Mouse (Mus musculus): ENCODE measurements at regions not wholly inside any gene's neighbourhood (a gene's known extent, or its start where the extent isn't known, plus 50 kb on each side); places are given as distances from the start of the nearest gene placed in this dataset.
"Not testable (repeated sequence)": the region's sequence is repeated elsewhere in the genome, so short reads cannot be mapped to it uniquely, and the experiment has no call there.

DNA sequence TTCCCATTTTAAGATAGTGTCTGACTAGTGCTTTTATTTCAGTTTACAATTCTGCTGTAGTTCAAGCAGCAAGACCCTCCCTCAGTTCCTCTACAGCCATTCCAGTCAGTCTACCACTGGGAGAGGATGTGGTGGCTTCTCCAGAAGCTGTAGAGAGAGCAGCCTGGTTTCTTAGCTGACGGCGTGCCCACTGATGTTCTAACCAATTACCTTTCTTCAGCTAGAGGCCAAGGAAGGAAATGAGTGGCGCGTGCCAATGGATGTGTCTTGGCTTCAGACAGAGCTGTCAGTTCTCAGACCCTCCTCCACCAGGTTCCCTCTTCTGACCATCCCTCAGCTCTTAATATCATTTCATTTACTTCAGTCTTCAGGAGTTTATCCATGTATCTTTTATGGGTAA is 264.7 kb upstream of the Smim15 start:
- no peak for DNase-seq (ENCODE audit: inconsistent age in 2 of 2, low spot score in 1 of 2)

GRCm38 (mm10) chr13:107774499-107774898 is 269.7 kb upstream of the Smim15 start:
- DNase-seq (ENCODE audit: inconsistent age in 2 of 2, low spot score in 1 of 2): not testable (repeated sequence)

DNA sequence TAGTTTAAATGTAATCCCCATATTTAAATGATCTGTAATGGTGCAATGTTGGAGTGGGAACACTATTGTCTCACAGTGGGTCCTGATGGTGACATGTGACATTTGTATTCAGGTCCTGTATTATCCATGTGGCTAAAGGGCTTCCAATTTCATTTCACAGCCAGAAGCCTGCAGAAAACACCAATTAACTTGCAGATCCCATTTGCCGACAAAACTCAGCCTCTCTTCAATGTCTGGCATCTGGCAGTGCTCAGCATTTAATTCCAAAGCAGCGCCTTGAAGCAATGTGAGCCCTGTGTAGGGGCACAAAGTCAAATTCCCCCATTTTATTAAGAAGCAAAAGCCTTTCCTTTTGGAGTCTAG is 277.0 kb upstream of the Smim15 start:
- no peak for DNase-seq (ENCODE audit: inconsistent age in 2 of 2, low spot score in 1 of 2)

DNA sequence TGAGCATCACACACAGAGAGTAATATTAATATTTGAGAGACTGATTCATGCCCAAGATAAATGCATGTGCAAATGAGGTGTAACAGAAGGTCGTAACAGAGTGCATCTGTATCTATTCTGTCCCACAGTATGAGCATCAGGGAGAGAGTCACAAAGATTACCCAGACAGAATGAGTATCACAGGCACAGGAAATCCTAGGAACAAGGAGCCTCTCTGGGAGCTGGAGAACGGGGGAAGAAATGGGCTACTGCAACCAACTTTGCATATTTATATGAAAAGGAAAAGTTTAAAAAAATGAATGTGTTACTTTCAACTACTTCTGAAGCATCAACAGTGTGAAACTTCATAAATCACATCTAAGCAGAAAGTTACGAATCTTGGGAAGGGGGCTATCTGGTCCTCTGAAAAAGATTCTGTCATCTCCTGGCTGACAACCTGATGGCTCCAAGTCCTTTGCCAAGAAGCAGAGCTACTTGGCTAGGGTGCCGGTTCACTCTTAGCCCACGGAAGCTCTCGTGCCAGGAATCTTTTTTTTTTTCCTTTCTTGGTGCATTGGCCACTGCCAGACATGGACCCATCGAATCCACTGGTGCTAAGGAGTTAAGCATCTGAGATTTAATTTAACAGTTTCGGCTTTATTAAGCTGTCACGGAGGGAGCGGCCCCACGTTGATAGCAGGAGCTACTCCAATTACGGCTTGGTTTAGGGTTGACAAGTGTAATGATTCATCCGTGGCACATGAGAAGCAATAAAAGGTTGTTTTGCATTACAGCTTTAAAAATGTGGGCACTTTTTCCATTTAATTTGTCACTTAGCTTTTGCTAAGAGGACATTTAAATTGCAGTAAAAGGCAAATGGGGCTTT is 277.6 kb upstream of the Smim15 start:
- DNase-seq (ENCODE audit: inconsistent age in 2 of 2, low spot score in 1 of 2): no peak

GRCm38 (mm10) chr13:107763911-107764310 is 280.3 kb upstream of the Smim15 start:
- DNase-seq (ENCODE audit: inconsistent age in 2 of 2, low spot score in 1 of 2): no peak

DNA sequence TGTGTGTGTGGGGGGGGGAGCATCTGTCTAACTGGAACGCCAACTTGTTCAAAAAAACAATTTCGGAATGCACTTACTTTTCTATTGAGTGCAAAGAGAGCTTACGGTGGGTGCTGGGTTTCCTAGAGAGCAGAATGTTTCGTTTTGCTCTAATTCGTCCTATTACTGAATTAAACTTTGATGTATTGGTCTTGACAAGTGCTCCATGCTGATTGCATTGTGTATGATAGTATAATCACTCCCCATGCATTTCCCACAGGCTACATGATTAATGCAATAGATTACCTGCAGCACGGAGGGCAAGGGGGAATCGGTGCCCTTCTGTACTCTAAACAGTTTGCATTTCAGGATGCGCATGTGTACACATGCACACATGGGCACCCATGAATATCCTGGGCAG is 283.7 kb upstream of the Smim15 start:
- DNase-seq (ENCODE audit: inconsistent age in 2 of 2, low spot score in 1 of 2): no peak

DNA sequence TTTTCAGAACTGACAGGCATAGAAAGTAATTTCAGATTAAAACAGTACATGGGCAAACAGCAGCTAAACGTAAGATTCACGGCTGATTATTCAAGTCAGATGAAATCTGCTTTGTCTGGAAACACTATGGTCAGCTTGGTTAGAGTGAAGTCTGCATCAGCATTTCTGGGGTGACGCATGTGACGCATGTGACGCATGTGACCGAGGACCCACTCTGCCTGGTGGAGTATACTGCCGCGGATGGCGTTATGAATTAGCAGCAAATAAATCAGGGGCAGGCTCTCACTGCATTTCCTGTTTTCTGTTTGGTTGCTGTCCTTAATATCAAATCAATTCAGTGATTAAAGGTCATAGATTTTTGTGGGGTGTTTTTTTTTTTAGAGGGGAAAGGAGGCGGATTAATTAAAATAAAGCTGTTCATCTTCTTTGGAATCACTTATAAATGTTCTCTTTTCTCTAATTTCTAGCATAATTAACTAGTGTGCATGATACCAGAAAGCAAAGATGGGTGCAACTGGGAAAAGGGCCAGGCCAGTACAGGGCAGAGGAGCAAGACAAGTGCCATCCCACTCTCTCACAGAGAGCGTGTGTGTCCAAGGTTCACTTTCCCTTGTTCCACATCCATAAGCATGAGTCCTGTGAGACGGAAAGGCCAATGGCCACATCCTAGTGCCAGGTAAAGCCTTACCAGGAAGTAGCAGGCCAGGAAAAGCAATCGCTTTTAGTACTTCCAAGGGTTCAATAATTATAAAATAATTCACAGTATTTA is 285.7 kb upstream of the Smim15 start:
- no peak for DNase-seq (ENCODE audit: inconsistent age in 2 of 2, low spot score in 1 of 2)

GRCm38 (mm10) chr13:107752745-107753144 is 291.5 kb upstream of the Smim15 start:
- peak in 1 of 2 experiments; percentile 49 for DNase-seq (ENCODE audit: inconsistent age in 2 of 2, low spot score in 1 of 2)

DNA sequence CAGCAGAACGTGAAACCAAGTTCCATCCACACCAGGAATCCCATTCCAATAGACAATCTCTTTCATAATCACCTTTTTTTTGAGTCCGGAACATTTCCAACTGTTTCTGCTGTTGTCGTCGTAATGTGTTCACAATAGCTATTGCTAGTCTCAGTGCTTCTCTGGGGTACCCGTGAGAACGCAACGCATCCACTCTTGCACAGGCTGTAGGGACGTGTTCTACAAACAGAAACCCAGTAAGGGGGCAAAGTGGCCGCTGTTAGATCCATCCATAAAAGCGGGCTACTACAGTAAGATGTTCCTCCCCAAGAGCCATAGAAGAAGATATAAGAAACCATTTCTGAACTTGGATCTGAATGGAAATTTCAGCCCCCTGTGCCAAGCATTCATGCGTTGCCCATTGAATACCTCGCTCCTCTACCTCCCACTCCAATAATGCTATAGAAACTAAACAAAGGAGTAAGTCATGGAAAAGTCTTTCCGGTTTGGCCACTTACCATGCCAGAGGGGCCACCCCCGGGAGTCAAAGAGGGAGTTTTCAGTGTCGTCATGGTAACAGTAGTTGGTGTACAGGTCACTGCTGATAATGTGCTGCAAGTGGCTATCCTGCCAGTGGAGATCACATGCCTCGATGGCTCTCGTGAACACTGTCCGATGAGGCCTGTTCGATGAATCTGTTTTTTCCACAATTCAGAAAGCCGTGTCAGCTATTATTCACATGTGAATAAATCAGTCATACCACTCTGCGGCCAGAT is 300.6 kb upstream of the Smim15 start:
- no peak for DNase-seq (ENCODE audit: inconsistent age in 2 of 2, low spot score in 1 of 2)

DNA sequence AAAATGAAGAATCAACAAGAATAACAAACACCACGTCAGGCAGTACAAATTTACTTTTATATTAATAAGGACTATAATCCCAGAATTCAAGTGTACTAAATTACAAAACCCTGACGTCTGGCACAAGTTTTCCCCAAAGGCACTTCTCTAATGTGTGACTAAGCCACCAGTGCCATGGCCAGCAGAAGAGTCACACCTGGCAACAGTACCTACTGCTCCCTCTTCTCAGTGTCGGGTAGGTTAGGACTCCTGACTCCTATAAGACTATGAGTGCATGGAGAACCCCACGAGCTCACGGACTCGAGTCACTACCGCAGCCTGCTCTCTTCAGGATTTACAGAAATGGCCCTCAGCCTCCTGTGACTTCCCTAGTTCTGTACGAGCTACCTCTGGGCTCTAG is 307.7 kb upstream of the Smim15 start:
- peak; percentile 26 to 67 for DNase-seq (ENCODE audit: inconsistent age in 2 of 2, low spot score in 1 of 2)

- DNase-seq (ENCODE audit: inconsistent age in 2 of 2, low spot score in 1 of 2): no peak
Measured at GRCm38 (mm10) chr13:107734161-107734905, 309.9 kb upstream of the Smim15 start.

- DNase-seq (ENCODE audit: inconsistent age in 2 of 2, low spot score in 1 of 2): no peak
Measured at GRCm38 (mm10) chr13:107730976-107731375, 313.3 kb upstream of the Smim15 start.

DNA sequence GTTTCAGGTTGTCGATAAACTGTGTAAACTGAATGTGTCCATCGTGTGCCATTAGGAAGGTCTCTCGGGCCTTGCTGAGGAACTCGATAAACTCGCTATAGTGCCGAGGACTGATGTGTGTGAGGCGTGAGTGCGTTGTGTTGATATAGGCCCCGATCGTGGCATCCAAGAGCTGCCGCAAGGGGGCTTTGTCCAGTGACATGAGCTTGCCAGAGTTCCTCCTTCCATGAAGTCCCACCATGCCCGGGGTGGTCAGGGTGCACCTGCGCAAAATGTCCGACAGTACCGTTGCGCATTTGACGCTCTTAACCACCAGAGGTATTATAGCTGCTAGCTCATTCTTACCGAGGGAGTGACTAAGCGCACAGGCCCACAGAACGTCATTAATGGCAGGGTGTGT is 317.8 kb upstream of the Smim15 start:
- DNase-seq (ENCODE audit: inconsistent age in 2 of 2, low spot score in 1 of 2): no peak

- DNase-seq (ENCODE audit: inconsistent age in 2 of 2, low spot score in 1 of 2): no peak
Measured at GRCm38 (mm10) chr13:107721901-107722300, 322.3 kb upstream of the Smim15 start.

GRCm38 (mm10) chr13:107720874-107721574 is 323.2 kb upstream of the Smim15 start:
- no peak for DNase-seq (ENCODE audit: inconsistent age in 2 of 2, low spot score in 1 of 2)

DNA sequence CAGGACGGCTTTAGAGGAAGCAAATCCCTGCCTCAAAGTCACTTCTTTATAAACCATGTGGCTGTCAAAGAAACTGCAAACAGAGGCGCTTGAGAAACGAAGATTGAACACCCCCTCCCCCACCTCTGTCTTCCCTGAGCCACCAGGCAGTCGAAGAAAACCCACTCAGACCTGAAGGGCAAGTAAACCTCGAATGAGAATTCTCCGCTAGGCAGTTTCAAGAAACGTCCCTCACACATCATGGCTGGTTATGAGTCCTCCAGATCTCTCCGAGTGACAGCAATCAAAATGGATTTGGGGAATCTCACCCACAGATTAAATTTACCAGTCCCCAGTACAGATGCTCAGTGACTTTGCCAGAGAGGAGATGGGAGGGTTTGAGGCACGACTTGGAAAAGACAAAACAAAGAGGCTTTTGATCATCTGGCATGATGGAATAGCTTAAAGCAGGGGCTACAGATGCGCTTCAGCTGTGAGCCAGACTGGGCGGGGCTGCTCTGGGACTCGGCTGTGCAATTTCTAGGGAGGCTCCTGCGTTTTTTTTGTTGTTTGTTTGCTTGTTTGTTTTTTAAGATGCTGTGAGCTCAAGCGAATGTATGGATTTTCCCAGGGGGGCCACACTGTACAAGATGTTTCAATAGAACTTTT is 325.1 kb upstream of the Smim15 start:
- DNase-seq (ENCODE audit: inconsistent age in 2 of 2, low spot score in 1 of 2): no peak

- DNase-seq (ENCODE audit: inconsistent age in 2 of 2, low spot score in 1 of 2): no peak
Measured at GRCm38 (mm10) chr13:107715616-107716015, 328.6 kb upstream of the Smim15 start.

GRCm38 (mm10) chr13:107714001-107714400 is 330.2 kb upstream of the Smim15 start:
- peak; percentile 71 to 86 for DNase-seq (ENCODE audit: inconsistent age in 2 of 2, low spot score in 1 of 2)

GRCm38 (mm10) chr13:107711341-107711994 is 332.8 kb upstream of the Smim15 start:
- DNase-seq (ENCODE audit: inconsistent age in 2 of 2, low spot score in 1 of 2): no peak

All from adrenal gland, adult (tissue).